Mouse (Mus musculus) frontal cortex, postnatal 25 days (tissue): ENCODE data around the gene Nkx6-1.

ENCODE experiments used
- DNase-seq, 2 experiments: peaks; one replicate each; pipeline ENCODE4 v3.0.0; 2022; ENCODE audit warnings: low spot score in 2 of 2

Nkx6-1 gene

GRCm38 (mm10) chr5:101664945-101665615 lies at the start of gene Nkx6-1:
Gene Nkx6-1 (minus strand): TSS chr5:101664996.
- no peak for DNase-seq

DNA sequence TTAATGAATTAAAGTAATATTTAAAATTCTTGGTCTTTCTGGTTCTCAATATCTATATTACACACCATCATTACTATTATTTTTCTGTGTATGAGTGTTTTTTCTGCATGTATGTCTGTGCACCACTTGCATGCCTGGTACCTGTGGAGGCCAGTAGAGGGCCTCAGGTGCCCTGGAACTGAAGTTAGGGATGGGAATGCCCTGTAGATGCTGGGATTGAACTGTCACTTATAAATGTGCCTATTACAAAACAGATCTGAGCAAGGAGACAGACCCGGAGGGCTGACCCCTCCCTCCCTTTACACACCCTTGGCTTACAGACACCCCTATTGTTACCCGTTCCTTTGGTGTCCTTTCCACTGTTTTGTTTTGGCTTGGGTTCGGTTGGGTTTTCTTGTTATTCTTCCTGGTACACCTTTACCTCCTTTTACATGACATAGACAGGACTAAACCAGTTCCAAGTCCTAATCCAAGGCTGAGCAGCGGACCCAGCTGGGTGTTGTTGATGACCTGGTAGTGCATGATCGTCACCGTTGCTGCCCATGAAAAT lies 48.3 kb upstream of the Nkx6-1 start:
- DNase-seq: no peak

DNA sequence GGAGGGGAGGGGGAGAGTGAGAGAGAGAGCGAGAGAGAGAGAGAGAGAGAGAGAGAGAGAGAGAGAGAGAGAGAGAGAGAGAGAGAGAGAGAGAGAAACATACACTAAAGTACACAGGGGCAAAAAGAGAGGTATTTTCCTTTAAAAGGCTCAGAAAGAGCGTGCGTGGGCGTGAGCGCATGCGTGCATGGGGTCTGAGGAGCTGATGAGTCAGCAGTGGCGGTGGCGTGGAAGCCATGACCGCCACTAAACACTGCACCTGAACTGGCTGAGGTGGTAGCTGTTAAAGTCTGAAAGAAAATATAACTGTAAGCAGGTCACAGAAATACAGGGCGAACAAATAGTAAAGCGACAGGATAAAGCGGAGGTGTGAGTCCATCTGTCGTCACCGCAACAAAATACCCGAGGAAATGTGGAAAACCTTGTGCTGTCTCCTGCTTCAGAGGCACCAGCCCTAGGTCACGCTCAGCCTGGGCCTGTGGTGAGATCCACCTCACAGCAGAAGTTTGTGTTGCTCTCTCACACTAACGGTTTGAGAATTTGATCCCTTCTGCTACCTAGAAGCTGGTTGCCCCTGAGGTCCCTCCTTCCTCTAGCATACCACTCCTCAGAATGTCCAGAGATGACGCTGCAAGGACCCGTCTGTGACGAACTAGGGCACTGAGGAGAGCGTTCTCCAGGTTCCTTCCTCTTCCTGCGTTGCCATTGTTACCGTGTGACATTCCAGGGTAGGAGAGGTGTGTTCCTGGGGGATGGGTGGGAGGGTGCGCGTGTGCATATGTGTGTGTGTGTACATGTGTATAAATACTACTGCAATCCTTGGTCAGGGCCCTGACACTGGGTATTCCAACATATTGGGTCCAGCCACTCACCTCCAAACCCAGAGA lies 38.8 kb upstream of the Nkx6-1 start:
- DNase-seq: no peak

- no peak for DNase-seq
Measured at GRCm38 (mm10) chr5:101702636-101703035, 37.8 kb upstream of the Nkx6-1 start.

- peak in 1 of 2 experiments; percentile 19 for DNase-seq
Measured at GRCm38 (mm10) chr5:101700607-101701006, 35.8 kb upstream of the Nkx6-1 start.

GRCm38 (mm10) chr5:101688581-101688980 lies 23.8 kb upstream of the Nkx6-1 start:
- DNase-seq: no peak

DNA sequence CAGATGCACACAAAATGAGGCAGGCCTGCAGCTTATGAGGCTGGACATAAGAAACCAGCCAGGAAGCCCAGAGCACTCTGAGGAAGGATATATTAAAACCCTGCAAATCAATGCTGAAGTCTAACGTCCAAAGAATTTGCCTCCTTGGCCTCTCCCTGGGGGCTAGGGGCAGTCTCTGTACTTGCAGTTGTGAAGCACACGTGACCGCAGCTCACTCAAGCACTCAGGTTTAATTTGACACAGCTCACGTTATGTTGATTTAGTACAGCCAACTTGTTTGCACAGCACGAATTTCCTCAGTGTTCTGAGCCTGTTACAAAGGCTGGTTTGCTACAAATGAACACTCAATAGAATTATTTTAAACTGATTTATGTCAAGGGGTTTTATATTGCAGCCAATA lies 18.5 kb upstream of the Nkx6-1 start:
- no peak for DNase-seq

- no peak for DNase-seq
Measured at GRCm38 (mm10) chr5:101680338-101680737, 15.5 kb upstream of the Nkx6-1 start.

DNA sequence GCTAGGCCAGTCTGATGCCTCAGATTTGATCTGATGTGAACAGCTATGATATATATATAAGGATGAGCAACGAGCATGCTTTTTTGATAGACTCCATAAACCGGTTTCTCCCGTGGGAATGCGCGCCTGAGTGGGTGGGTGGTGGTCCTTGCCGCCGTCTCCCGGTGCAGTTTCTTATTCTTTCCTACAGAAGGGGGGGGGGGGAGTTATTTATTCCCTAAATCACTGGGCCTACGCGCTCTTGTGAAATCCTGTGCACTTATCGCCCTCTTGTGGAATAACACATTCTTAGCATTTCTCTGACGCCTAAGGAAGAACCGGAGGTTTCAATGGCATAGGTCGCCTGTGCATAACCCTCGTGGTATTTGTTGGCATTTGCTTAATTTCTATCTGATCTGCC lies 4.6 kb upstream of the Nkx6-1 start:
- DNase-seq: no peak

DNA sequence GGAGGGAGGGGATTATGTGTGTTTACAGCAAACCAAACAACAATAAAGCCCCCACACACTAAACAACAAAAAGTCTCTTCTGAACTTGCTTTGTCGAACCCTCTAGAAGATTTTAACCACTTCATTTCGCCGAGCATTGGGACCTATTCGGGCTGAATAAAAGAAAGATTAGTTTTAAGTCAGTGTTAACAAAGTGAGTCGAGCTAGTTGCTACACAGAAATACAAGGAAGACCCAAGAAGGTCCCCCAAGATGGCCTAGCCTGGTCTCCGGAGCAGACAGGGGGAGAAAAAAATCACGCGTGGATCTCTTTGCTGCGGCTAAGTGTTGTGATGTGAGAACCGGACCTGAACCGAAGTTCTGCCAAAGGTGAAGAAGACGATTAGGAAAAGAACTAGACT lies 3.7 kb upstream of the Nkx6-1 start:
- no peak for DNase-seq

DNA sequence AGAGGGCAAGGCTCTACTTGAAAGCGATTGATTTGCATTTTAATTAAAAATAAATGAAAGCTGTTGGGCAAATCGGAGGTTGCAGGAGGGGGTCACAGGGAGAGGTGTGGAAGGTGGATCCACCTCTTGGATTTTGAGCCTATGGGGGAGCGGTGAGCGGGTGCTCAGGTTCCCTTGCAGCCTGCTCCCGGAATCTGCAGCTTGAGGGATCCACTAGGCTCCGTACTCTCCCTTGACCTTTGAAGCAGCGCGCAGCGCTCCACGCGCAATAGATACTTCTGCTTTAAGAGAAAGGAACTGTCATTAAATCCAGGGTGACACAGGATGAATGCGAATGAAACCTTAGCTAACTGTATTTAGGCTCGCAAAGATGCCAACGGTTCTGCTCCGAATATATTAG lies 3.2 kb upstream of the Nkx6-1 start:
- no peak for DNase-seq

DNA sequence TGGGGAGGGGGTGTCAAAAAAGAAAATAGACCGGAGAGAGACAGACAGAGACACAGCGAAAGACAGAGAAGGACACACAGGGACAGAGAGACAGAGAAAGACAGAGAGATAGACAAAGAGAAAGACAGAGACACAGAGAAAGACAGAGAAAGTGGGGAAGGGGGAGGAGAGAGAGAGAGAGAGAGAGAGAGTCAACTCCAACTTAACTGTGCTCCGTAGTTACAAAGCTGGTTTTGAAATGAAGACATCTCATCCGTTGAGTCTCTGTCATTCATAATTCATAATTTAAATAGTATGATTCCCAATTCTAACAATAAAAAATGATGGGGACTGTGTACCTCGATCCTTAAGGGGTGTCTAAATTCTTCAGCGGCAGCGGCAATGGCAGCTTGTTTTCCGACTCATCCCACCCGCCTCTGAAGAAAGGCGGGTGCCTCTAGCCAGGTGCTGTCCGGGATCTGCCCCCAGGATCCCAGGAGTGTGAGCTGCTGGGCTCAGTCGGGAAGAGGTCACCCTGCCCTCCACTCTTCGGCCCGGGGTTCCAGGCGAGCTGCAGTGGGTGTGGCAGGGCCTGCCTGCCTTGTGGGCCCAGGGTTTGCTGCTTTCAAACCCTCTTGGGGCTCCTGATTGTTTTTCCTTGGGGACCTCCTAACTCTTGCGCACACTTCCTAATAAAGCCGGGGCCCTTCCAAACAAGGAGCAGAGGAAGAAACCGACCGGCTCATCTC lies 2.6 kb upstream of the Nkx6-1 start:
- DNase-seq: no peak

DNA sequence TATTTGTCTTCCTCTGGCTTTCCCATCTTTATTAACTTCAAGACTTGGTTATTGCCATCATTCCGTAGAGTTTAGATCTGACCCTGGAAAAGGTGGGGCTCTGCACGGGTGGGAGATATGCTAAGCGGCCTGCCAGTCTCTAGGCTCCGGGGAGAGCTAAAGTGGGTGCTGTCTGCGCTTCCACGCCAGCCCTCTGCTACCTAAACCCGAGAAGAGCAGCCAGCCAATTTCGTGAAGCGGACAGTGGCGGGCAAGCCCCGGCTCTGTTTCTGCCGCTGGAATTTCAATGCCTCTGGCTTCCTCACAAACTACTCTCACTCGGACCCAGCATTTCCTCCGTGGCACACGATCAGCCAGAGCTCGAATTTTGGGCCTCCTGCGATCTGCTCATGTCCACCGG lies 1.9 kb upstream of the Nkx6-1 start:
- DNase-seq: no peak

- DNase-seq: no peak
Measured at GRCm38 (mm10) chr5:101666091-101666490, 1.3 kb upstream of the Nkx6-1 start.

GRCm38 (mm10) chr5:101664423-101664921 lies 324 bp downstream of the Nkx6-1 start:
- no peak for DNase-seq

DNA sequence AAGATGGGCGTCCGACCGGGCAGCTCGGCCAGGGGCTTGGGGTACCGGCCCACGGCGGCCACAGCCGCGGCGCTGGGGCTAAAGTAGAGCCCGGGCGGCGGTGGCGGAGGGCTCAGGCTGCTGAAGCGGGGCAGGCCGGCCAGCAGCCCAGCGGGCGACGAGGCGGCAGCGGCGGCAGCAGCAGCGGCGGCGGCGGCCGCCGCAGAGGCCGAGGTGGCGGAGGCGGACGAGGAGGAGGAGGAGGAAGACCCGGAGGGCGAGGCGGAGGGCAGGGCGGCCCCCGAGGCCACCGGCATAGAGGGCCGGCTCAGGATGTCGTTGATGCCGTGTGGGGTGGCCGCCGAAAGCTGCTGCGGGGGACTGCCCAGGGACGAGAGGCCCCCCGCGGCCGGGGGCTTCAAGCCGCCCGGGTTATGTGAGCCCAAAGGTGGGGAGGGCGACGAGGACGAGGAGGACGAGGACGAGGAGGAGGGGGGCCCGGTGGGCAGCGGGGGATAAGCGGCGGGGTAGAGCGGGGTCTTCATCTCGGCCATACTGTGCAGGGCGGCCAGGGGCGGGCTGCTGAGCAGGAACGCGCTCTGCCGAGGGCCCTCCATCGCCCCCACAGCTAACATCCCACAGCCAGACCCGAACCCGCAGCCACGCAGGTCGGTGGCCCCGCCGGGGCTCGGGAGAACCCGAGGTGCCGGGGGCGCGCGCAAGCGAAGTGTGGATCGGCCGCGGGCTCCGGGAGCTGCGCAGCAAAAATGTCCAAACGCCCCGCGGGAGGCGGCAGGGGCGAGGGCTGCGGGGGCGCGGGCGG lies 974 bp downstream of the Nkx6-1 start:
- no peak for DNase-seq

DNA sequence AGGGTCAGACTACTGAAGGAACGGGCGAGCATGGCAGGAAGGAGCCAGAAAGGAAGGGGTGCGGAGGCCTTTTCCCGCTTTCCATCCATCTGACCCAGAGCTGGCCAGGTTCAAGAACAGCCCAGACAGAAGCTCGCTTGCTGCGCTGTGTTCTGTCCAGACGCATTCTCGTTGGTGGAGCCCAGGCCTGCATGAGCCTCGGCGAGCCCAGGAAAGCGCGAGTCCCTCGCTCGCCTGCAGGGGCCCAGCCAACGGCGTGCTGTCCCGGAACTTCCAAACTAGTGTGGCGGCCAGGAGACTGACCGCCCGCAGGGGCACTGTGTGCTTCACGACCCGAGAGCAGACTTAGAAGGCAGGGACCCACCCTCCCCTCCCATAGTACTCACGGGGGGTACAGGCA lies 1.6 kb downstream of the Nkx6-1 start:
- DNase-seq: no peak

DNA sequence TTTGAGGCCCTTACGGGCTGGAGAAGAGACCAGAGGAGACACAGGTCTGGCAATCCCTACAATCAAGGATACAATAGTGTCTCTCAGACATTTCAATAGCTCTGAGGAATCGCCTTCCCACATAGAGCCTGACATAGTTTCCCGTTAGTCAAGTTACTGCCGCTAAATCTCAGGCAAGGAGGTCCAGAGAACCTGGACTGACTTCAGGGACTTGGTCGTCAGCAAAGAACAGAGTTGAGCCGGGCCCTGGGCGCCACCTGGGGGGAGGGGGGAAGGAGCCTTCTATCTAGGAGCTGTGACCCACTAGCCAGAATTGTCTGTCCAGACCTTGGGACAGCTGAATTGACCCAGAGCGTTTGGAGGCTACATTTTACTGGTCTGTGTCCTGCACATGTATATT lies 2.3 kb downstream of the Nkx6-1 start:
- DNase-seq: no peak

DNA sequence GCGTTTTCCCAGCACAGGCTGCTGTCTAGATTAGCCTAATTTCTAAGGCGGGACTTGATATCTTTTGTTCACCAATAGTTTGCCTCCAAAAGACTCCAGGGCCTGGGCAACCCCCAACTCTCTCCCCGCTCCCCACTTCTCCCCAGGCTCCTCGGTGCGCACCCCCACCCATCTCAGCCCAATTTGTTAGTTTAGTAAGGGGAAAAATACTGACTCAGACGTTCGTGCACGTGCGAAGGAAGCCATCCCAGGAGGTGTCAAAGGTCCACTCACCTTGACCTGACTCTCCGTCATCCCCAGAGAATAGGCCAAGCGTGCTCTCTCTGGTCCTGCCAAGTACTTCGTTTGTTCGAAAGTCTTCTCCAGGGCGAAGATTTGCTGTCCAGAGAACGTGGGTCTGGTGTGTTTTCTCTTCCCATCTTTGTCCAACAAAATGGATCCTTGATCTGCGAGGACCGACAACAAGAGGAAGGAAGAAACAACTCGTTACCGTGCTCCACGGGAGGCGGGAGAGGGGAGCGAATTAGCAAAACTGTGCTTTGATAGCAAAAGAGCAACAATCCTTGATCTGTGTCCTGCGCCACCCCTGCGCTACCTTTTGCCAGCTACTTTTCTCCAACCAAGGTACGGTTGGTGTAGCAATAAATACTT lies 3.1 kb downstream of the Nkx6-1 start:
- DNase-seq: no peak

DNA sequence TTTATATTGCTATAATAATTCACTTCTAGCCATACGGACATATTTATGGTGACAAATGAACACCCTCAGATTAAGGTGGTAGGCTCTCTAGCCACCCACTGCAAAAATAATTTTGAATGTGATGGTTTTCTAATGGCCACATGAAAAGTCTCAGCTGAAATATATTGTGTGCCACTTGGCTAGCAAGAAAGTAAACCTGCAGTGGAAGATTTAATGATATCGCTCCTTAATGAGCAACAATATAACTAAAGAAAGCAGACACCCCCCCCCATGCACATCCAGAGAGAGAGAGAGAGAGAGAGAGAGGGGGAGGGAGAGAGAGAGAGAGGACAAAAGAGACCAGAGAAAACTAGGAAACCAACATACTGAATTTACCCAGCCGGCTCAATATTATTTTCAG lies 4.1 kb downstream of the Nkx6-1 start:
- DNase-seq: no peak
